Mouse (Mus musculus): Measurements from ENCODE around the gene Cr2.

- TF ChIP-seq CTCF (IDR thresholded peaks at IDR 0.05; ENCODE audit: low read depth, low read length) (no peak), GATA1 (IDR thresholded peaks at IDR 0.05; ENCODE audit: borderline replicate concordance, low read length) (no peak)
Observed at GRCm38 (mm10) chr1:195164996-195165755, 11.3 kb downstream of the Cr2 start.

Measured in G1E (cell line).